Mouse (Mus musculus) heart, embryonic 11.5 days (tissue): ENCODE measurements around the gene F8. TPM values are rescaled to one million over a fixed set of nuclear protein-coding genes. Genes with fewer than 3 reads are reported as not detected.

Source experiments
- ATAC-seq: fragments of 200-750 bp; cut with Nextera tagmentation; replicated peaks from 2 replicates; pipeline ENCODE4 v1.8.0; 2017; ENCODE audit warnings: moderate library complexity; ENCODE audit not compliant: insufficient number of reproducible peaks, low FRiP score, low TSS enrichment
- H3K27ac ChIP-seq: fragments of 300-500 bp; sonication (generic); 2 replicates; pipeline ENCODE4 v1.5.1; 2014; ENCODE audit warnings: mild to moderate bottlenecking, low read depth, low read length
- H3K27me3 ChIP-seq: fragments of 300-500 bp; sonication (generic); 2 replicates; pipeline ENCODE4 v1.6.1; 2014; ENCODE audit warnings: mild to moderate bottlenecking, low read length, mixed read lengths; ENCODE audit not compliant: control insufficient read depth, insufficient read depth
- H3K36me3 ChIP-seq: fragments of 300-500 bp; sonication (generic); 2 replicates; pipeline ENCODE4 v1.6.1; 2014; ENCODE audit warnings: mild to moderate bottlenecking, low read length, moderate library complexity, mixed read lengths; ENCODE audit not compliant: control insufficient read depth, insufficient read depth
- H3K4me1 ChIP-seq: fragments of 300-500 bp; sonication (generic); 2 replicates; pipeline ENCODE4 v1.6.1; 2014; ENCODE audit warnings: low read length; ENCODE audit not compliant: control insufficient read depth, insufficient read depth
- H3K4me2 ChIP-seq: fragments of 300-500 bp; sonication (generic); 2 replicates; pipeline ENCODE4 v1.6.1; 2014; ENCODE audit warnings: mild to moderate bottlenecking, moderate library complexity
- H3K4me3 ChIP-seq: fragments of 300-500 bp; sonication (generic); 2 replicates; pipeline ENCODE4 v1.5.1; 2014; ENCODE audit warnings: low read depth, low read length
- H3K9ac ChIP-seq: fragments of 300-500 bp; sonication (generic); 2 replicates; pipeline ENCODE4 v1.6.1; 2014; ENCODE audit warnings: mild to moderate bottlenecking, low read depth, low read length, moderate library complexity
- H3K9me3 ChIP-seq: fragments of 300-500 bp; sonication (generic); replicated peaks from 2 replicates; pipeline ENCODE4 v1.6.1; 2016; ENCODE audit warnings: low read length; ENCODE audit not compliant: control insufficient read depth
- WGBS: fragments of 180-500 bp; shearing (Covaris S2); extraction: QIAGEN DNeasy Blood & Tissue Kit; methylation state at CpG from one replicate; pipeline ENCODE4 v1.1.7; 2014; ENCODE audit not compliant: insufficient replicate concordance; 5-methylcytosine and 5-hydroxymethylcytosine counted together
- polyA plus RNA-seq: library from polyadenylated mRNA; unstranded; fragments of >200 nt; fragmentation: Nextera tagmentation; extraction: Ambion mirVana; gene quantifications from 2 replicates; pipeline ENCODE4 v1.2.1, GENCODE M21; 2014

The F8 gene
- polyA plus RNA-seq, 1 experiment from 2014 or later = 2.5 TPM

DNA sequence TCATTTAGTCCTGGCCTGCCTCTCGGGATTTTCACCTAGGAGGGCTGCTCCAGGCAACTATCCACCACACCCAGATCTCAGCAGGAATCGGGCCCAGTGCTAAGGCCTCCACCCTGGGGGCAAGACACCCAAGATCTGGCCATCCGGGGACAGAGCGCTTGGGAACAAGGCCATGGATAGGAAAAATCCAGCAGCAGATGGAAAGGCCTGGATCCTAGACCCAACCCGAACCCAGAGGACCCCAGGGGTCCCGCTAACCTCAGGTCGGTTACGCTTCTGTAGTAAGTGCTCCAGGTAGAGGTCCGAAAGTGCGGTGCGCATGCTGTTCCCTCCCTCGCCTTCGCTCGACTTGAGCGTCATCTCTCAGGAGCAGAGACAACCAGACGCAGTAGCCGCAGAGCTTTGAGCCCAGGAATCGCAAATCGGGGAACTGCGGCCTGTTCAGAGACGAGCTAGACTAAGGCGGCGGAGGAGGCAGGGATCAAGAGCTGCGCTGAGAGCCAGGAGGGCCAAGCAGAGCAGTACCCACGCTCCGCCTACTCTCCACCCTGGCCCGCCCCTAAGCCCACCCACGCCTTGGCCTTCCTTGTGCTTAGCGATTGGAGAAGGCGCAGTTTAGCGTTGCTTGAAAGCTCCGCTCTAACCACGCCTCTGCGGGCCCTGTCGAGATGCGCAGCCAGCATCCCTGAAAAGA lies 251.8 kb downstream of the F8 start, which contains the start of gene Mpp1:
Gene Mpp1 (minus strand): TSS at position 550 of the 694 bp plus-strand sequence.
- Histone ChIP-seq H3K4me3 (peak within 1 kb of the TSS; percentile 54), H3K27ac (no peak within 1 kb of the TSS), H3K4me2 (peak within 1 kb of the TSS; percentile 62), H3K9ac (peak within 1 kb of the TSS; percentile 78), H3K4me1 (no peaks in the 10 kb centered on the region), H3K27me3 (no peaks in the 10 kb centered on the region), H3K36me3 (no peaks in the 10 kb centered on the region), H3K9me3 (no peaks in the 10 kb centered on the region)
- ATAC-seq = peak; percentile 94
- 10% methylated on average over 36 of the region's 36 CpGs for WGBS

DNA sequence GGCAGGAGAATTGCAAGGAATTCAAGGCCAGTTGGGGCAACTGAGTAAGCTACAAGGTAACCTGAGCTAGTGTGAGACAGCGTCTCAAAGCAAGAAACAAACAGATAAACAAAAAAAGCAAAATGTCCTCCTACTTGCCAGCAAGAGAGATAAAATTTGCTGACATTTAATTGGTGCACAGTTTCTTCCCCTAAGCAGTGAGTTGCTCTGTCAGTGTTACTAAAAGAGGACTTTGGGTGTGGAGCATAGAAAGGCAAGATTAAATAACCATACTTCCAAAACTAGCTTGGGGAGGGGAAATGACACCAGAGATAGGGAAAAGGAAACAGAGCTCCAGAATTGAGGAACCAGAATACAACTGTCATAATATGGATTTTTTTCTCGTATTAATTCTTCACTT lies 252.9 kb downstream of the F8 start:
- H3K9ac ChIP-seq = no peak overlapping the region
- no peak overlapping the region for H3K27ac ChIP-seq
- no peaks in the 10 kb centered on the region for H3K36me3 ChIP-seq
- no peaks in the 10 kb centered on the region for H3K9me3 ChIP-seq
- no peak overlapping the region for H3K4me3 ChIP-seq
- no peaks in the 10 kb centered on the region for H3K4me1 ChIP-seq
- no peaks in the 10 kb centered on the region for H3K27me3 ChIP-seq
- WGBS = 58% methylated on average over 2 of the region's 2 CpGs
- no peak overlapping the region for H3K4me2 ChIP-seq
- ATAC-seq = no peak

DNA sequence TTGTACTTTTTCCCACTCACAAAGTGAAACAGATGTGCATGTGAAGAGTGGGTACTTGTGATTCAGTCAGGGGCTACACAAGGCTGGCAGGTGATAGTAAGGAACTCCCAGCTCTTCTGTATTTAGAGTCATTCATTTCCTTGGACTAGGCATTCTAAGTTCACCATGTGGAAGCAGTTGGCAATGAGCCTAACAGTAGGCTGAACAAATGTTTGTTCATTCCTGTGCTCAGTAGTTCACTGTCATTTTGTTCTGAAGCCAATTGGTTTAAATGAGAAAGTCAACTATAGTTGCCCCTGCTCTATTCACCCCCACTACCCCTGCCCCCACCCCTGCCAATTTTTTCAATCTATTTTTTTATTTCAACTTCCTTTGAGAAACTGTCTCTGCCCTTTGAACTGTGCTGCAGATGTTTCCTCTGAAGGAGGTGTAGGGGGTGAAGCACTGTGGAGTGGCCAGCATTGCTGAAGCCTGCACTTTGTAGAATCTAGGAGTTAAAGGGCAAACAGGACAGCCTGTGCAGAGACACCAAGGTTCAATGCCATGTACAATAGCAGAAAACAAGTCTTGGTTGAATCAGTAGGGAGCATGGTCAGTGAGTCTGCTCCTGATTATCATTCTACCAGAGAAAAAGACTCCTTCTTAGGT lies 254.0 kb downstream of the F8 start:
- no peak overlapping the region for H3K9ac ChIP-seq

DNA sequence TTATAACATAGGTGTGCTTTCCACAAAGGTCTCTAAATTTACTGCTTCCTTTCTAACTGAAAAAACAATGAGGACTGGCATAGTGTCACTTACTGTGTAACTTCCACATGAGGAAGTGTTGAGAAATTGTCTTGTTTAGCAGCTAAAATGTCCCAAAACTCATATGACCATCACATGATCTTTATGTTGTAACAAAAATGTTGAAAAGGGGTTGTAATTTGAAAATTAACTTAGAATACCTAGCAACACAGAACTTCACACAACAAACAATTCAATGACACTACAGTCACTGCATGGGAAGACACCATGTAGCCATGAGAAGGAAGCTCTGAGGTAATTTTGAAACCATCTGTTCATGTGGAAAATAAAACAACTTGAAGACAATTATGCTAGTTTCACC lies 255.5 kb downstream of the F8 start:
- no peak overlapping the region for H3K4me3 ChIP-seq
- no peak overlapping the region for H3K27ac ChIP-seq
- no peaks in the 10 kb centered on the region for H3K4me1 ChIP-seq
- no peak overlapping the region for H3K9ac ChIP-seq
- no peaks in the 10 kb centered on the region for H3K27me3 ChIP-seq
- no peak for ATAC-seq
- H3K4me2 ChIP-seq = no peak overlapping the region
- no peaks in the 10 kb centered on the region for H3K9me3 ChIP-seq
- no peaks in the 10 kb centered on the region for H3K36me3 ChIP-seq

More for the DNA sequence above, 254.0 kb downstream of the F8 start:
- H3K4me3 ChIP-seq = no peak overlapping the region
- H3K27me3 ChIP-seq = no peaks in the 10 kb centered on the region
- H3K4me1 ChIP-seq = no peaks in the 10 kb centered on the region
- ATAC-seq = no peak
- no peaks in the 10 kb centered on the region for H3K36me3 ChIP-seq
- H3K27ac ChIP-seq = no peak overlapping the region
- H3K9me3 ChIP-seq = no peaks in the 10 kb centered on the region
- H3K4me2 ChIP-seq = no peak overlapping the region

DNA sequence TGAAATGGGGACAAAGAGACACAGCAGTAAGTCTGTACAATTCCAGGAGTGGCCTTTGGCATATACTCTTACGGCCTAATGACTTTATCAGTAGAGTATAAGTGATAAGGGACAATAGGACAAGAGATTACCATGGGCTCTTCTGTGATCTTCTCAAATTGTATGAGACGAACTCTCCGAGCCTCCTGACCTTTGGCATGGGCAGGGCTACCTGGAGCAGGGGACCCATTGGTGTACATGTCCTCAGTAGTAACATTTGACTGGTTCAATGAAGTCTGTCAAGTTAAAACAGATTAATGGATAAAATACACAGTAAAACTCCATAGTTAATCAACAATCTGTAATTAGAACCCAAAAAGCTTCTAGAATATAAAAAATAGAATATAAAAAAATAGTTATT lies 256.8 kb downstream of the F8 start:
- H3K4me3 ChIP-seq = no peak overlapping the region
- no peak for ATAC-seq
- H3K36me3 ChIP-seq = no peaks in the 10 kb centered on the region
- H3K27me3 ChIP-seq = no peaks in the 10 kb centered on the region
- H3K9ac ChIP-seq = no peak overlapping the region
- no peaks in the 10 kb centered on the region for H3K4me1 ChIP-seq
- no peaks in the 10 kb centered on the region for H3K9me3 ChIP-seq
- 73% methylated on average over 3 of the region's 3 CpGs for WGBS
- no peak overlapping the region for H3K4me2 ChIP-seq
- H3K27ac ChIP-seq = no peak overlapping the region

Other genes starting within 250 kb of the F8 start
- gene Smim9, start 218.8 kb downstream of the F8 start, polyA plus RNA-seq = not detected in 2 replicates
- gene Fundc2, start 216 bp downstream of the F8 start, polyA plus RNA-seq = 69.9 and 71.3 TPM in 2 replicates
- gene Cmc4, start 34.0 kb upstream of the F8 start, polyA plus RNA-seq = 15.8 and 18.7 TPM in 2 replicates
- 7.0 and 8.3 TPM in 2 replicates for gene Mtcp1, start 34.0 kb upstream of the F8 start, polyA plus RNA-seq
- 51.8 and 53.1 TPM in 2 replicates for gene Brcc3, start 34.0 kb upstream of the F8 start, polyA plus RNA-seq
- 179 and 180 TPM in 2 replicates for gene Vbp1, start 131.7 kb upstream of the F8 start, polyA plus RNA-seq
- gene Rab39b, start 195.6 kb upstream of the F8 start, polyA plus RNA-seq = 0.84 TPM in 2 replicates